Mouse (Mus musculus) c-Kit-positive CD71-positive TER-119-positive erythroid progenitor cells, embryonic 14.5 days (primary cell): ENCODE data around the gene Arid2.
A peak's percentile ranks its signal among the peaks of the same experiment; 100 is the strongest.
"Not testable (repeated sequence)": the region's sequence is repeated elsewhere in the genome, so short reads cannot be mapped to it uniquely, and the experiment has no call there.

Experiments
- DNase-seq: peaks from one replicate; pipeline ENCODE4 v3.0.0-alpha.2; 2013; ENCODE audit warnings: low spot score

The Arid2 gene

GRCm38 (mm10) chr15:96286015-96286934, 1.0 kb upstream of the Arid2 start:
- peak; percentile 74 for DNase-seq

- no peak for DNase-seq
Measured at GRCm38 (mm10) chr15:96286935-96287292, 404 bp upstream of the Arid2 start.

DNA sequence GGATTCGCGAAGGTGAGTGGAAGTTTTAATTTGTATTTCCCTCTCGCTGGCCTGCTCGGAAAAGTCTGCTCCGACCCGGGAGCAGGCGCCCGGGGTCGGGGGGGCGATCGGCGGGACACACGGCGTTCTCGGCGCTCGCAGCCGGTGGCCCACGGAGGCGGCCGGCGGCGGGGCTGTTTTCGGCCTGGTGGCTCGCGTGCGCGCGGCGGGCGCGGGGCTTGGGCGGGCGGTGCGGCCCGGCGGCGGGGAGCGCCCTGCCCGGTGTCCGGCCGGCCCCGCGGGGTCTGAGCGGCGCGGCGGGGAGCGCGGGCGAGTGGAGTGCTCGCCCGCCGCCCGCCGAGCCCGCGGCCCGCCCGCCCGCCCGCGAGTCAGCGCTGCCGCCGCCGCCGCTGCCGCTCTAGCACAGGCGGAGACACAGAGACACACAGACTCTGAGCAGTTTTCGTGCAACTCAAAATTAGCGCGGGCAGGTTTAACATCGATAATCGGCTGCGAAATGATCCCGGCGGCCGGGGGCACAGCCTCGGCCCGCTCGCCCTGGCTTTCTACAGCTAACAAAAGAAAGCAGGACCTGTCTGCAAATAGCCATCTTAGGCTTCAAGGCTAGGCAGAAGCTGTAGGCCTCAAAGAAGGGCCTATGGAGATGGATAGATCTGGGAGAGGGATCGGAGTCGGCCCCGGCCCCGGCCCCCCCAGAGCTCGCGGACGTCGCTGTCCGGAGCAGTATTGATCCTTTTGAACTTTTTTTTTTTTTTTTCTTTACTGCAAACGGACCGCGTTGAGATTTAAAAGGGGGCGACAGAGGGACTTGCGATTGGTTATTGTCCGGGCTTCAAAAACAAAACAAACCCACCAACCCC, 888 bp downstream of the Arid2 start:
- DNase-seq: peak; percentile 52

- no peak for DNase-seq
Measured at GRCm38 (mm10) chr15:96288836-96289390, 1.6 kb downstream of the Arid2 start.

DNA sequence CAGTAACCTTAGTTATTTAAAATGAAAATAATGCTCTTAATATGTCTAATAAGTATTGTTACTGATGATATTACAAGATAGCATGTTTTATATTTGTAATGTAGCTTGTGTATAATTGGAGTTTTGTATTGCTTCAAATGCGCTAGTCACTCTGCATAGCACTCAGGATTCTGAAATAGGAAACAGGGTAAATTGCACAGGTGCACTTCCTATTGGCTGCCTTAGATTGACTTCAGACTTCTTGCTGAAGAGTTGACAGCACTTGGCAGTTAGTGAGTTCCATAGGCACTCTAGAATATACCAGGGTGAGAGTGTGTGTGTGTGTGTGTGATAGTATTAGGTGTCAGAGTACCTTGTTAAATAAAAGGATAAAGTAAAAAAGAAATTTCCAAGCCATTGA, 2.7 kb downstream of the Arid2 start:
- DNase-seq: no peak

- DNase-seq: no peak
Measured at GRCm38 (mm10) chr15:96293444-96293843, 6.1 kb downstream of the Arid2 start.

DNA sequence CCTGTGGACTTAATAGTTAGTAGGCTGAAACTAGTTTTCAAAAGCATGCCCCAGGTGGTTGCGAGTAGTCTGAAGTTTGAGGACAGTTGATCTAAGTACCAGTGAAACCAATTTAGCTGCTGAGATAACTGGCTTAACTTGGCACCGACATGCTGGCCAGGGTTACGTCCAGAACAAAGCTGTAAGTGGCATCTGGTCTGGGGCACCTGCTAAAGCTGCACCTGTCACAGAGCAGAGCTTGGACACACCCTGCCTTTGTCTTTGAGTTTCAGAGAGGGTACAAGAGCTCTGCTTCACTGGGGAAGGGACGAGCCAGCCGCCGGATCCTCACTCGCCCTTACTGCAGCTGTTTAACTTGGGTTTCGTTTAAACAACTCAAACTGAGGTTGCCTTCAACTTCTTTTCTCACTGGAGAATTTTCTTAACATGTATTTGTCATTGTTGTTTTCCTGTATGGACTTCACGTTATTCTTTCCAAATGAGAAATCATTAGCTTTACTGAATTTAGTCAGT, 9.8 kb downstream of the Arid2 start:
- DNase-seq: no peak

DNA sequence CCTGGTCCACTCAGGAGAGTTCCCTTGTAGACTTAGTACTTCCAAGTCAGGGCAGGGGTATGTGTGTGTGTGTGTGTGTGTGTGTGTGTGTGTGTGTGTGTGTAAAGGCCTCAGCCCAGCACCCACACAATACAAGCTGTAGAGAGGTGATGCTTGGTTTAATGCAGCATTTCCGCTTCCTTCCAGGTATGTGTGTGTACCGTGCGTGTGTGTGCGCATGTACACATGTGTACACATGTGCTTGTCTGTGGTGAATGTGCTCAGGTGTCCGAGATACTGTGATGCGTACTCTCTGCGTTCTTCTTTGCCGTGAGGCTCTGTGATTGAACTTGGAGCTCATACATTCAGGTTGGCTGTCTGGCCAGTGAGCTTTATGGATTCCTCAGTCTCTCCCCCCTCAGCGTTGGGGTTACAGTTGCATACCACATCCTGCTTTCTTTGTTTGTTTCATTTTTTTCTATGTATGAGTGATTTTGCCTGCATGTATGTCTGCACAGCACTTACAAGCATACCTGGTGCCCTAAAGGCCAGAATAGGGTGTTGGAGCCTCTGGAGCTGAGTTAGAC, 10.4 kb downstream of the Arid2 start:
- no peak for DNase-seq

DNA sequence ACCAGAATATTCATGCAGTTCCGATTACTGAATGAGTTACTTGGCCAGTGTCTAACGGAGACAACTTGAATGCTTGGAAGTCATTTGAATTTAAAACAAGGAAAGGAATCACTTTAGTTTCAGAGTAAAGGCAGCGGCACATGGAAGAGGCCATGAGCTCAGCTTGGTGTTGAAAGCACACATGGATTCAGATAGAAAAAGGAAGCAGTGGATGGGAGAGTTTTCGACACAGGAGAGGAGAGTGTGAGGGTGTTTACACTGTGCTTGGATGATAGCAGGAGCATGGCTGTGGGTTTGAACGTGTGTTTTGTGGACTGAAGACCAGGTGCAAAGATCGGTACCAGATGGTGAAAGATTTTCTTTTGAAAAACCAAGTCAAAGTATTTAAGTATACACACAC, 22.0 kb downstream of the Arid2 start:
- no peak for DNase-seq

DNA sequence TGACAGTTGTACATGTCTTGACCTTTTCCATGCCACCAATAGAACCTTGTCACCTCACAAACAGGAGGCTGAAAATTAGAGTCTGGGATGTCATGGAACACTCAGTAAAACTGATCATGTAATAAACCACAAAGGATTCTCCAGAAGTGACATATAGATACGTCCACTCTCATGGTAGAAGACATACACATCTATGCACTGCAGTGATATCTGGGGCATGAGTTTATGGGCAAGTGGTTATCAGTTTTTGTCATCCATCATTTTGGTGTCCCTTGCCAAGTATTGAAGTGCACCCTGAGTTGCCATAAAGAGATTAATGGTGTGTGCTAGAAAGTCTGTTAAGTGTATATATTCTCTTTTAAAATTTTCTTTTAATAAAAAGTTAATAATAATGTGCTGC, 25.6 kb downstream of the Arid2 start:
- no peak for DNase-seq

DNA sequence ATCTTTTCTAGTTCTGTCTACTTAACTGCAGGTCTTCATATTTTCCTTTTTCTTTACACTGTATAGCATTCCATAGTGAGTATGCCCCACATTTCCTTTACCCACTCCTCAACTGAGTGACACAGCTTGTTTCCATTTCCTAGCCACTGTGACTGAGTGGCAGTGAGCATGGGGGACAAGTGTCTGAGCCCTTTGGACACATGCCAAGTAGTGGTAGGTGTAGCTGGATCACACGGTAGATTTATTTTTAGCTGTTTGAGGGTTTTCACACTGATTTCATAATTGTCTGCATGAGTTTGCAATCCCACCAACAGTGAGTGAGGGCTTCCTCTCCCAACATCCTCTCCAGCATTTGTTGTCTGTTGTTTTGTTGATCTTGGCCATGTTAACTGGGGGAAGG, 28.3 kb downstream of the Arid2 start:
- DNase-seq: no peak

DNA sequence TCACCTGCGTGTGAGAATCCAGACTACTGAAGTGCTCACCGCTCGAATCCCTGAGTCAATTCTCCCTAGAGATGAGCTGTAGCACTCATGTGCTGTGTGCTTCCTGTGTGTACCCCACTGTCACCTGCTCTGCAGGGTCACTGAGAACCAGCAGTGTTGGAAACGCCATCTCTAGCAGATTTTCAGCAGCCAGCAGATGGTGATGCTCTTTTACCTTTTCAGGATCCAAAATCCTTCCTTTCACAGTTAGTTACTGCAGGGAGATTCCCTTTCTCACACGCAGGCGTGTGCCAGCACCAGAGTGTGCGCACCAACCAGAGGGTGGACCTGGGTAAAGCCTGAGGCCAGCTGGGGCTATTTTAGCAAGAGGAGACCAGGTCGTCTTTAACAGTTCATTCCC, 32.0 kb downstream of the Arid2 start:
- no peak for DNase-seq

DNA sequence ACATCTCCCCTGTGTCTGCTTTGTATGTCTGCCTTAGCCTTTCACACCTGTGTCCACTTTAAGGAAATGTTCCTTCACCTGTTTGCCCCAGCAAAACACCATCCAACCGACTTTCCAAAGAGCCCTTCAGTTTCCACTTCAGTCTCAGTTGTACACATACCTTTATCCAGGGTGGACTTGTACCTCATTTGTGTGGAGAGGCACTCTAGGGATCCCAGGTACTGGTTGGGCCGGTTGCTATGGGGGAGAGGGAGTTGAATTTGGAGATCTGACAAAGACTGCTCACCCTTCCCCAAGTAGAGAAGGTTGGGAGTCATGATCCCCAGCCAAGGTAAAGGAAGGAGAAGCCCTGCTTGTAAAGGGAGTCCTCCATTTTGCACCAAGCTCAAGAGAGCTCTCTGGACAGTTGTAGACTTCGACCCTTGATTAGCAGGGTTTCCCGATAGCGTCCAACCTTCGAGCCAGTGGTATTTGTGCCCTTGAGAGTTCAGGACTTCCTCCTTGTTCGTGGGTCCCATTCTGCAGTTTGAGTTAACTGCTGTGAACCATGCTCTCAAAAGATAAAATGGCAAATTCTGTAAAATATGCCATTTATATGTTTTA, 38.5 kb downstream of the Arid2 start:
- DNase-seq: no peak

DNA sequence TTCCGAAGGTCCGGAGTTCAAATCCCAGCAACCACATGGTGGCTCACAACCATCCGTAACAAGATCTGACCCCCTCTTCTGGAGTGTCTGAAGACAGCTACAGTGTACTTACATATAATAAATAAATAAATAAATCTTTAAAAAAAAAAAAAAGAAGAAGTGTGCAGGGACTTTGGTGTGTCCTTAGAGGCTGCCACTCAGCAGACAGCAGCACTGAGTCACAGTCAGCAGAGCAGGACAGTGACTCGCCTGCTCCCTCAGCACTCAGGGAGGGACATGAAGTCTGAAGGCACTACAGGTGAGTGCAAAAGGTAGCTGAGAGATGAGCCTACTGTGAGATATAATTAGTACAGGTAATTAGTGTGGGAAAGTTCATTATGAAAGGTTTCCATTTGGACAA, 41.4 kb downstream of the Arid2 start:
- DNase-seq: not testable (repeated sequence)

DNA sequence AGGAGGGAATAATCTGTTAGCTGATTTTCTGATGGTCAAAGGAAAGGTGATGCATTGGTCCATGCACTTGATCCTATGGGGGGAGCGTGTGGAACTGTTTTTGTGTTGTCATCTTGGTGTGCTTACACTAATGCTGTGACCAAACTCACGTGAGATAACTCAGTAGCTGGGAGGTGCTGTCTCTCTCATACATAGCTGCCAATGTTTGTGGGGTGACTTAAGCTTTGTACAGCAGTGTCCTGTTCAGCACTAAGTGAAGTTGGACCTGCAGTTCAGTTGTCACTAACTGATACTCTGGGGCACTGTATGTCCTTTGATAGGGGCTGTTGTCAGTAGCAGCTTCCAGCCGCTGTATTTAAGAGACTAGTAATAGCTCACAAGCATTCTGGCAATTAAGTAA, 43.2 kb downstream of the Arid2 start:
- DNase-seq: no peak

DNA sequence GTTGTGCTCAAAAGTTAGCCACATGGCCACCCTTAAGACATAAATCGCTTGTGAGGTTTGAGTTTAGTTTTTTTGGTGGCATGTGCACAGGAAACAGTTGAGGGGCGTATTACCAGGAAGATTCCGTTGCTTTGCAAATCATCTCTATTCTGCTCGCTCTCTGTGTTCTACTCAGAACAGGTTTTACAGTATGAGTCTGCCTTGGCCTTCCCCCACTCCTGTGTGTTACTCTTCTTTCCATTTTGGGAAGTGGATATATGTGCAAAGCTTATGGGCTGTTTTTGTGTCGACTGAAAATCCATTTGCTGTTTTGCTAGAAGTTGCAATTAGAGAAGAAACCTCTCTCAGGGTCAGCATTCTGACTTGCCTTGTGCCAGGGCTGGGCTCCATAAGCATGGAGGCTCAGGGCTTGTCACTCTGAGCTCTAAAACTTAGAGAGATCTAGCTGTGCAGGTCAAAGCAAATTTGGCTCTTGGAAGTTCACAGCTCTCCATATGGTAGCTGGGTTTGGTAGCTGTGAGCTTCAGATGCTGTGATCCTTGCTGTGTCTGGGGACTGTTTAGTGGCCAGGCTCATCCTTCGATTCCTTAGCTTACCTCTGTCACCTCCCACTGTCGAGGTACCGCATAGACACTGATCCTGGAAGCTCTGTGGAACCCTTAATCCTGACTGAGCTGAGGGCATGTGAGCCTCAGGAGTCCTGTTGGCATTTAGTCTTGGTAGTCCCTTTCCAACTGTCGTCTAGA, 45.3 kb downstream of the Arid2 start:
- no peak for DNase-seq

GRCm38 (mm10) chr15:96333350-96333749, 46.0 kb downstream of the Arid2 start:
- DNase-seq: no peak

DNA sequence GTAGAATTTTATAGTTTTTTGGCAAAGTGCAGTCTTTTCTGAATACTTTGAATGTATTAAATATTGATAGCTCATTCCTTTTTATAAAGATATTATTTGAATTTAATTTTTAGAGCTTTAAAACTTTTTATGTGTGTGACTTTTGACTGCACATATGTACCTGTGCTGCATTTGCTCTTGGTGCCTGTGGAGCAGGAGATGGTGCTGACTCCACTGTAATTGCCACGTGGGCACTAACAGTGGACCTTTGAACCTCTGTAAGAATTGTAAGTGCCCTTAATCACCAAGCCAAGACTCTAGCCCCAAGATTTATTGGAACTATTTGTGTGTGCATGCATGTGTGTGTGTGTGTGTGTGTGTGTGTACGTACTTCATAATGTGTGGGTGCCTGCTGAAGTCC, 53.6 kb downstream of the Arid2 start:
- no peak for DNase-seq

GRCm38 (mm10) chr15:96342097-96342496, 54.8 kb downstream of the Arid2 start:
- DNase-seq: no peak

GRCm38 (mm10) chr15:96342871-96343270, 55.6 kb downstream of the Arid2 start:
- DNase-seq: peak; percentile 68
